Mouse (Mus musculus) MEL (cell line): Measurements from ENCODE around the gene Gclm. TPM values are rescaled to one million over a fixed set of nuclear protein-coding genes. Genes with fewer than 3 reads are reported as not detected.

Experiments
- DNase-seq: peaks from one replicate; pipeline ENCODE4 v3.0.0; 2011; ENCODE audit warnings: low read depth, low spot score
- H3K27ac ChIP-seq: 2 replicates; pipeline ENCODE4 v1.5.1; 2012; ENCODE audit warnings: low read depth, mild to moderate bottlenecking, control low read depth, low read length, moderate library complexity; ENCODE audit not compliant: control insufficient read depth
- H3K27me3 ChIP-seq, 2 experiments: fragments of 150-350 bp in 1 of 2; sonication (generic) in 1 of 2; 2 replicates each; pipeline ENCODE4 v1.6.1; 2012; ENCODE audit warnings: low read length in 2 of 2, mild to moderate bottlenecking in 2 of 2, improper control_type of control experiment in 1 of 2, moderate library complexity in 1 of 2; ENCODE audit not compliant: insufficient read depth in 2 of 2, control insufficient read depth in 1 of 2
- H3K36me3 ChIP-seq, 2 experiments: 2 replicates each; pipeline ENCODE4 v1.6.1; 2012 to 2014; ENCODE audit warnings: low read length in 2 of 2, improper control_type of control experiment in 1 of 2, inconsistent platforms in 1 of 2, mild to moderate bottlenecking in 1 of 2; ENCODE audit not compliant: insufficient read depth in 2 of 2, control insufficient read depth in 1 of 2
- H3K4me1 ChIP-seq, 2 experiments: fragments of 150-350 bp in 1 of 2; sonication (generic) in 1 of 2; 2 replicates each; pipeline ENCODE4 v1.6.1; 2012; ENCODE audit warnings: low read length in 2 of 2, improper control_type of control experiment in 1 of 2, mild to moderate bottlenecking in 1 of 2; ENCODE audit not compliant: insufficient read depth in 2 of 2, control insufficient read depth in 1 of 2
- H3K4me3 ChIP-seq, 2 experiments: fragments of 150-350 bp in 1 of 2; sonication (generic) in 1 of 2; 2 replicates each; pipeline ENCODE4 v1.5.1; 2012; ENCODE audit warnings: low read depth in 2 of 2, low read length in 2 of 2, mild to moderate bottlenecking in 2 of 2, moderate library complexity in 2 of 2, control low read depth in 1 of 2, improper control_type of control experiment in 1 of 2; ENCODE audit not compliant: control insufficient read depth in 1 of 2, insufficient read depth in 1 of 2
- H3K79me2 ChIP-seq: 2 replicates; pipeline ENCODE4 v1.6.1; 2012; ENCODE audit warnings: mild to moderate bottlenecking, low read length, moderate library complexity; ENCODE audit not compliant: control insufficient read depth, poor library complexity, insufficient read depth
- H3K9ac ChIP-seq: 2 replicates; pipeline ENCODE4 v1.6.1; 2012; ENCODE audit warnings: low read depth, mild to moderate bottlenecking, control low read depth, low read length, moderate library complexity; ENCODE audit not compliant: control insufficient read depth, poor library complexity, severe bottlenecking
- H3K9me3 ChIP-seq: fragments of 150-350 bp; sonication (generic); replicated peaks from 2 replicates; pipeline ENCODE4 v1.6.1; 2012; ENCODE audit warnings: mild to moderate bottlenecking, low read length, improper control_type of control experiment, moderate library complexity; ENCODE audit not compliant: insufficient read depth
- E2F4 ChIP-seq: IDR thresholded peaks from 2 replicates; pipeline ENCODE4 v1.6.1; 2011; ENCODE audit warnings: low read depth, low read length, improper control_type of control experiment, borderline replicate concordance
- ETS1 ChIP-seq: IDR thresholded peaks from 2 replicates; pipeline ENCODE4 v1.6.1; 2012; ENCODE audit warnings: low read depth, mild to moderate bottlenecking, inconsistent platforms, low read length, improper control_type of control experiment, moderate library complexity
- HCFC1 ChIP-seq: IDR thresholded peaks from 2 replicates; pipeline ENCODE4 v1.6.1; 2012; ENCODE audit warnings: low read depth, mild to moderate bottlenecking, inconsistent platforms, low read length, improper control_type of control experiment, moderate library complexity
- MEF2A ChIP-seq: IDR thresholded peaks from 2 replicates; pipeline ENCODE4 v1.6.1; 2014; ENCODE audit warnings: low read depth, mild to moderate bottlenecking, inconsistent platforms, low read length, improper control_type of control experiment; ENCODE audit not compliant: poor library complexity, insufficient replicate concordance, severe bottlenecking; ENCODE audit errors: extremely low read depth
- MXI1 ChIP-seq: IDR thresholded peaks from 2 replicates; pipeline ENCODE4 v1.6.1; 2011; ENCODE audit warnings: mild to moderate bottlenecking, low read depth, low read length, improper control_type of control experiment
- POLR2A ChIP-seq, 2 experiments: IDR thresholded peaks; 2 replicates each; pipeline ENCODE4 v1.6.1; 2011 to 2012; ENCODE audit warnings: low read length in 2 of 2, mild to moderate bottlenecking in 2 of 2, control low read depth in 1 of 2, improper control_type of control experiment in 1 of 2, low read depth in 1 of 2, moderate library complexity in 1 of 2; ENCODE audit not compliant: control insufficient read depth in 1 of 2, insufficient read depth in 1 of 2, poor library complexity in 1 of 2
- SIN3A ChIP-seq: IDR thresholded peaks from 2 replicates; pipeline ENCODE4 v1.6.1; 2012; ENCODE audit warnings: low read length, improper control_type of control experiment, inconsistent platforms
- TBP ChIP-seq: IDR thresholded peaks from 2 replicates; pipeline ENCODE4 v1.8.0; 2011; ENCODE audit warnings: low read depth, low read length, improper control_type of control experiment
- ZKSCAN1 ChIP-seq: IDR thresholded peaks from 2 replicates; pipeline ENCODE4 v1.6.1; 2012; ENCODE audit warnings: low read depth, mild to moderate bottlenecking, inconsistent platforms, low read length, improper control_type of control experiment, moderate library complexity
- ZMIZ1 ChIP-seq: IDR thresholded peaks from 2 replicates; pipeline ENCODE4 v1.6.1; 2012; ENCODE audit warnings: low read depth, mild to moderate bottlenecking, inconsistent platforms, low read length, improper control_type of control experiment, moderate library complexity
- polyA plus RNA-seq, 2 experiments: library from polyadenylated mRNA; stranded (reverse) in 1 of 2; unstranded in 1 of 2; fragments of >175 nt in 1 of 2; fragments of >200 nt in 1 of 2; gene quantifications; 2 replicates each; pipeline versions ENCODE4 v1.2.1 to v1.2.4; 2012; ENCODE audit warnings: low replicate concordance in 2 of 2, low read depth in 1 of 2; ENCODE audit not compliant: insufficient read length in 2 of 2, insufficient read depth in 1 of 2, missing spikeins in 1 of 2
- total RNA-seq: library from RNA; depleted of rRNA; stranded (reverse); fragments of 300-350 nt; gene quantifications from 2 replicates; pipeline ENCODE4 v1.2.3, GENCODE M21; 2012

Gclm gene
- total and polyA plus RNA-seq, 3 experiments: 123 to 334 (median 174) TPM

GRCm38 (mm10) chr3:122292300-122293222 lies 47.2 kb downstream of the Gclm start (continued):
- TF ChIP-seq MEF2A (no peak), ZKSCAN1 (no peak), E2F4 (no peak)

GRCm38 (mm10) chr3:122293223-122293953 lies 48.0 kb downstream of the Gclm start:
- peak; percentile 54 for DNase-seq
- Histone ChIP-seq H3K36me3 (peaks cover 0 to 15% of the 10 kb centered on the region in 2 experiments; a peak in 2 of 4 replicates), H3K9ac (peak overlapping the region; percentile 85), H3K27me3 (no peaks in the 10 kb centered on the region), H3K79me2 (peaks cover 2% of the 10 kb centered on the region; the same call in 1 of the 2 replicates)
- TF ChIP-seq POLR2A (IDR thresholded peaks at IDR 0.05; ENCODE audit: control insufficient read depth in 1 of 2, insufficient read depth in 1 of 2, low read depth in 1 of 2, low read length in 2 of 2, poor library complexity in 1 of 2): 0 out of 4 replicates have a peak, but pooled peaks of 1 of the 2 experiments have one; percentile 16
- TF ChIP-seq ZMIZ1: no peak
- TF ChIP-seq, all 39 proteins: peak for 1
- no peak overlapping the region for H3K27ac ChIP-seq
- H3K9me3 ChIP-seq: no peaks in the 10 kb centered on the region
- H3K4me3 ChIP-seq: peak overlapping the region; percentile 54 to 94
- peaks cover 2 to 15% of the 10 kb centered on the region in 2 experiments; a peak in 3 of 4 replicates for H3K4me1 ChIP-seq

- no peaks in the 10 kb centered on the region for H3K27me3 ChIP-seq
- peaks cover 0 to 15% of the 10 kb centered on the region in 2 experiments; a peak in 2 of 4 replicates for H3K36me3 ChIP-seq
- no peak within 1 kb of the TSS for H3K27ac ChIP-seq
- peak; percentile 84 for TF ChIP-seq MXI1
- no peak for TF ChIP-seq ETS1
- TF ChIP-seq TBP: 0 out of 2 replicates have a peak, but pooled peaks have one; percentile 35
- no peak for TF ChIP-seq HCFC1
- TF ChIP-seq SIN3A: peak; percentile 62; the same call in 1 of the 2 replicates
- peak; percentile 94 for DNase-seq
- H3K79me2 ChIP-seq: peaks cover 2% of the 10 kb centered on the region; the same call in 1 of the 2 replicates
- peak within 1 kb of the TSS; percentile 85 for H3K9ac ChIP-seq
- peak within 1 kb of the TSS; percentile 54 to 94 for H3K4me3 ChIP-seq
- no peaks in the 10 kb centered on the region for H3K9me3 ChIP-seq
- H3K4me1 ChIP-seq: peaks cover 2 to 15% of the 10 kb centered on the region in 2 experiments; a peak in 3 of 4 replicates
Measured at GRCm38 (mm10) chr3:122293954-122294850, 48.8 kb downstream of the Gclm start, which contains the start of gene Bcar3. Bcar3 (plus strand) TSS chr3:122294136.
